Mouse (Mus musculus) C2C12 (cell line): ENCODE results near the gene Osmr.

Experiments
- CTCF ChIP-seq: IDR thresholded peaks from one replicate; pipeline ENCODE4 v1.5.1; 2011; ENCODE audit not compliant: control insufficient read depth, insufficient read depth, insufficient read length
- MAX ChIP-seq: IDR thresholded peaks from one replicate; pipeline ENCODE4 v1.6.1; 2011; ENCODE audit warnings: mild to moderate bottlenecking, control low read depth

- TF ChIP-seq CTCF (no peak), MAX (no peak)
Measured at GRCm38 (mm10) chr15:6866888-6867287, 7.9 kb downstream of the Osmr start.
